Mouse (Mus musculus): ENCODE results near the gene Dyrk3. TPM values are rescaled to one million over a fixed set of nuclear protein-coding genes. Genes with fewer than 3 reads are reported as not detected.
"Not testable (repeated sequence)": the region's sequence is repeated elsewhere in the genome, so short reads cannot be mapped to it uniquely, and the experiment has no call there.

Gene Dyrk3
- polyA plus RNA-seq, 1 experiment: 4.6 TPM

DNA sequence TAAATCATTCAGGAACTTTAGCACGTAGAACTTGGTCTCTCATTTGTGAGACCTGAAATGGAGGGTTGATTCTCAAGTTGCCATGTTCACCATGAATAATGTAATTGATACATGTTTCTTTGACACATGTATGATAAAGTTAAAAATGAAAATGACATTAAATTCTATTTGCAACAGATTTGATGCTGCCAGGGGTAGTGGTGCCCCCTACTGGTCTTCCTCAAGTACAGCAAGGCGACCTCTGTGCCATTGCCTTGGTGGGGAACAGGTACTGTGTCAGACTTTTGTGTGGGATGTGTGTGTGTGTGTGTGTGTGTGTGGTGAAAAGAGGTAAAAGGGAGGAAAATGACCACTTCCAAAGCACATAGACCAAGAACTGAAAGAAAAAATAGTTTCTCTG, 17.3 kb upstream of the Dyrk3 start:
- Histone ChIP-seq H3K36me3 (ENCODE audit: control insufficient read depth, insufficient read depth, low read length) (peaks cover 6% of the 10 kb centered on the region), H3K4me3 (ENCODE audit: extremely low read depth, insufficient read depth, insufficient read length) (no peak overlapping the region), H3K27me3 (ENCODE audit: control insufficient read depth, insufficient read depth, low read length) (no peaks in the 10 kb centered on the region), H3K27ac (ENCODE audit: insufficient read depth, low read length) (no peak overlapping the region), H3K4me1 (ENCODE audit: control insufficient read depth, insufficient read depth, insufficient read length) (peaks cover 5% of the 10 kb centered on the region; the same call in 1 of the 2 replicates)
- TF ChIP-seq POLR2A (IDR thresholded peaks at IDR 0.05; ENCODE audit: low read depth, low read length): no peak
- TF ChIP-seq CTCF (IDR thresholded peaks at IDR 0.05; ENCODE audit: extremely low read depth, insufficient read depth, insufficient read length, insufficient replicate concordance): peak; percentile 71; the same call in 1 of the 2 replicates
- WGBS: 51% methylated on average over 2 of the region's 2 CpGs
- DNase-seq (ENCODE audit: low read depth in 1 of 2, low spot score in 2 of 2): peak in 1 of 2 experiments; percentile 52

DNA sequence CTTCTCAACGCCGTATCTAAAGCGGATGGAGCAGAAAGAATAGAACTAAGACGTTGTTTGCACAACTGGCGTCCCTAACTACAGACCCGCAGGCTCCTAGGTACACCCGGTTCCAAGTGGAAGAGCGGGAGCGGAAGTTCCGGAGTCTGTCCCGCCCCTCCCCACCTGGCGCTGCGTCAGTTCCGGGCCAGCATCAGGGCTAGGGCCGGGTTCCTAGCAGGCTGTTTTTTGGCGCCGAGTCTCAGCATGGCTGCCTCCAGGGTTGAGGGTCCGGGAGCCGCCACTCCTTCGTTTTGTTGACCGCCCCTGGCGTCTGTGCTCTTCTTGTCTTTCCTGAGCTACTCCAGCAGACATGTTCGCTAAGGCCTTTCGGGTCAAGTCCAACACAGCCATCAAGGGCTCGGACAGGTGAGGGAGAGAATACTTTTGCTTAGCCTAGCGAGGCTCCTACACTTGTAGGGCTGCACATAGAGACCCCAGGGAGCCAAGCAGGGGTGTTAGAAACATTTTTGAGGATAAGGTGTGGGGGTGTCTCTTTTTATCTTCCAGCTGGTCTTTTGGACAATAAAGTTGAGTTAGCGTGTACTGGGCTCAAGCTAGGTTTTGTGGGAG, 15.0 kb upstream of the Dyrk3 start, which contains the start of gene Eif2d:
Gene Eif2d, plus strand, starts transcription at position 164 of the 612 bp plus-strand sequence.
- Histone ChIP-seq H3K4me3 (ENCODE audit: extremely low read depth, insufficient read depth, insufficient read length) (peak within 1 kb of the TSS; percentile 91), H3K36me3 (ENCODE audit: control insufficient read depth, insufficient read depth, low read length) (no peaks in the 10 kb centered on the region; the same call in 1 of the 2 replicates), H3K27ac (ENCODE audit: insufficient read depth, low read length) (peak within 1 kb of the TSS; percentile 66), H3K27me3 (ENCODE audit: control insufficient read depth, insufficient read depth, low read length) (no peaks in the 10 kb centered on the region), H3K4me1 (ENCODE audit: control insufficient read depth, insufficient read depth, insufficient read length) (peaks cover 5% of the 10 kb centered on the region; the same call in 1 of the 2 replicates)
- under 1% methylated on average over 27 of the region's 27 CpGs for WGBS
- TF ChIP-seq POLR2A (IDR thresholded peaks at IDR 0.05; ENCODE audit: low read depth, low read length): peak; percentile 68; the same call in 1 of the 2 replicates
- TF ChIP-seq CTCF (IDR thresholded peaks at IDR 0.05; ENCODE audit: extremely low read depth, insufficient read depth, insufficient read length, insufficient replicate concordance): no peak
- peak; percentile 64 to 82 for DNase-seq (ENCODE audit: low read depth in 1 of 2, low spot score in 2 of 2)

DNA sequence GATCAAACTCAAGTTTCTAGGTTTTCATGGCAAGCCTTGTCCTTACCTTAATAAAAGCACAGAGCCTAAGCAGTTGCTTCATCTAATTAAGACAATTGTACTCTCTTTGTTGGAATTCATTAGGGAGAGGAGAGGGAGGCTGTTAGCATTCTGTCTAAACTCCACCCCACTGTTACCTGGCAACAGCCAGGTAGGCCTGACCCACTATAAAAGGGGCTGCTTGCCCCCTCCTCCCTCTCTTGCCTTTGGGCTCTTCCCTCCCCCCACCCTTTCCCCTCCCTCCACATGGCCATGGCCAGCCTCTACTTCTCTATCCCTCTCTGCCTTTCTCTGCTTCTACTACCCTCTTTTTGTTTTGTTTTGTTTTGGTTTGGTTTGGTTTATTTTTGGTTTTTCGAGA, 11.4 kb upstream of the Dyrk3 start:
- no peak for TF ChIP-seq CTCF (IDR thresholded peaks at IDR 0.05; ENCODE audit: extremely low read depth, insufficient read depth, insufficient read length, insufficient replicate concordance)
- WGBS: 73% methylated on average over 1 of the region's 1 CpGs
- Histone ChIP-seq H3K36me3 (ENCODE audit: control insufficient read depth, insufficient read depth, low read length) (no peaks in the 10 kb centered on the region), H3K27ac (ENCODE audit: insufficient read depth, low read length) (no peak overlapping the region), H3K4me1 (ENCODE audit: control insufficient read depth, insufficient read depth, insufficient read length) (peaks cover 5% of the 10 kb centered on the region; the same call in 1 of the 2 replicates), H3K4me3 (ENCODE audit: extremely low read depth, insufficient read depth, insufficient read length) (no peak overlapping the region), H3K27me3 (ENCODE audit: control insufficient read depth, insufficient read depth, low read length) (no peaks in the 10 kb centered on the region)
- no peak for DNase-seq (ENCODE audit: low read depth in 1 of 2, low spot score in 2 of 2)

DNA sequence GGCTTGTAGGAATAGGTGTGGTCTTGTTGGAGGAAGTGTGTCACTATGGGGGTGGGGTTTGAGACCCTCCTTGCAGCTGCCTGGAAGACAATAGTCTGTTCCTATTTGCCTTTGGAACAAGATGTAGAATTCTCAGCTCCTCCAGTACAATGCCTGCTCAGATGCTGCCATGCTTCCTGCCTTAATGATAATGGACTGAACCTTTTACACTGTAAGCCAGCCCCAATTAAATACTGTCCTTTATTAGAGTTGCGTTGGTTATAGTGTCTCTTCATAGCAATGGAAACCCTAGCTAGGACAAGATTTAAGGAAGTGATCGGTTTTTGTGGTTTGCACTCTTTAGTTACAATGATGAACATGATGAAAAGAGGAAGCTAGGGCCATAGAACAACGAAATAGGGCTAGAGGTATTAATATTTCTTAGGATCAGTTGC, 8.1 kb upstream of the Dyrk3 start:
- H3K4me3 ChIP-seq (ENCODE audit: extremely low read depth, insufficient read depth, insufficient read length): no peak overlapping the region; the same call in 1 of the 2 replicates
- TF ChIP-seq POLR2A (IDR thresholded peaks at IDR 0.05; ENCODE audit: low read depth, low read length): no peak
- TF ChIP-seq CTCF (IDR thresholded peaks at IDR 0.05; ENCODE audit: extremely low read depth, insufficient read depth, insufficient read length, insufficient replicate concordance): no peak
- no peaks in the 10 kb centered on the region for H3K36me3 ChIP-seq (ENCODE audit: control insufficient read depth, insufficient read depth, low read length)
- H3K27ac ChIP-seq (ENCODE audit: insufficient read depth, low read length): peak overlapping the region; percentile 20; the same call in 1 of the 2 replicates
- DNase-seq (ENCODE audit: low read depth in 1 of 2, low spot score in 2 of 2): peak in 1 of 2 experiments; percentile 74
- peaks cover 7% of the 10 kb centered on the region; the same call in 1 of the 2 replicates for H3K4me1 ChIP-seq (ENCODE audit: control insufficient read depth, insufficient read depth, insufficient read length)
- 15% methylated on average over 3 of the region's 3 CpGs for WGBS
- H3K27me3 ChIP-seq (ENCODE audit: control insufficient read depth, insufficient read depth, low read length): no peaks in the 10 kb centered on the region

DNA sequence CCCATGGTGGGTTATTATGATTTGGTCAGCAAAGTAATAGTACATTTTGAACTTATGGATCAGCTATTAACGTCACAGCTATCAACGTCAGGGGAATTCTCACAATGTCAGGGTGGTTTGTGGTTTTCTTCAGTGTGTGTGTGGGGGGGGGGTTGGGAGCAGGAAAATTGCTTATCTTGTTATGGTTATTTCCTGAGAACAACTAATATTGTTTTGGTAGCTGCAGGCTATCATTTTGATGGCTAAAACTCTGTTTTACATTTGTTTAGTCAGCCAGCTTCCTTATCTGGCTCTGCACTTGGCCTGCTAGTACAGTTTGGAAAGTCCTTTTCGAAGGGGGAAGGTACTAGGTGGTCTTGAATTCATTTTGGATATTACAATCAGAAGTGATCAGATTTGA, 7.1 kb upstream of the Dyrk3 start:
- WGBS: 59% methylated on average over 3 of the region's 3 CpGs
- H3K36me3 ChIP-seq (ENCODE audit: control insufficient read depth, insufficient read depth, low read length); H3K27me3 ChIP-seq (ENCODE audit: control insufficient read depth, insufficient read depth, low read length); DNase-seq (ENCODE audit: low read depth in 1 of 2, low spot score in 2 of 2); H3K4me3 ChIP-seq (ENCODE audit: extremely low read depth, insufficient read depth, insufficient read length); H3K27ac ChIP-seq (ENCODE audit: insufficient read depth, low read length); H3K4me1 ChIP-seq (ENCODE audit: control insufficient read depth, insufficient read depth, insufficient read length): not testable (repeated sequence)

DNA sequence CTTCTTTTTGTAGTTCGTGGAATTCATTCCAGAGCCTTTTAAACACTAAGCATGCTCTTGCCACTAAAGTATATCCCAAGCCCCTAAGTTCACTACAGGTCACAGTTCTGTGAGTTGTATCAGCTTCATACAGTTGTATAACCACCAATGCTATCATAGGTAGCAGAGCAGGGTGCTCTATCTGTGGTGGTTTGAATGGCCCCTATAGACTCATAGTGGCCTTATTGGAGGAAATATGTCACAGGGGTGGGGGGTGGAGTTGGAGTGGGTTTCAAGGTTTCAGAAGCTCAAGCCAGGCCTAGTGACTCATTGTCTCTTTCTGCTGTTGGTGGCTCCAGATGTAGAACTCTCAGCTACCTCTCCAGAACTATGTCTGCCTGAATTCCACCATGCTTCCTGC, 4.3 kb upstream of the Dyrk3 start:
- H3K27me3 ChIP-seq (ENCODE audit: control insufficient read depth, insufficient read depth, low read length): no peaks in the 10 kb centered on the region
- no peak overlapping the region for H3K4me3 ChIP-seq (ENCODE audit: extremely low read depth, insufficient read depth, insufficient read length)
- DNase-seq (ENCODE audit: low read depth in 1 of 2, low spot score in 2 of 2): no peak
- TF ChIP-seq POLR2A (IDR thresholded peaks at IDR 0.05; ENCODE audit: low read depth, low read length) (no peak), CTCF (IDR thresholded peaks at IDR 0.05; ENCODE audit: extremely low read depth, insufficient read depth, insufficient read length, insufficient replicate concordance) (no peak)
- no peaks in the 10 kb centered on the region for H3K36me3 ChIP-seq (ENCODE audit: control insufficient read depth, insufficient read depth, low read length)
- no peak overlapping the region for H3K27ac ChIP-seq (ENCODE audit: insufficient read depth, low read length)
- WGBS: 72% methylated on average over 1 of the region's 1 CpGs
- peaks cover 8% of the 10 kb centered on the region for H3K4me1 ChIP-seq (ENCODE audit: control insufficient read depth, insufficient read depth, insufficient read length)

DNA sequence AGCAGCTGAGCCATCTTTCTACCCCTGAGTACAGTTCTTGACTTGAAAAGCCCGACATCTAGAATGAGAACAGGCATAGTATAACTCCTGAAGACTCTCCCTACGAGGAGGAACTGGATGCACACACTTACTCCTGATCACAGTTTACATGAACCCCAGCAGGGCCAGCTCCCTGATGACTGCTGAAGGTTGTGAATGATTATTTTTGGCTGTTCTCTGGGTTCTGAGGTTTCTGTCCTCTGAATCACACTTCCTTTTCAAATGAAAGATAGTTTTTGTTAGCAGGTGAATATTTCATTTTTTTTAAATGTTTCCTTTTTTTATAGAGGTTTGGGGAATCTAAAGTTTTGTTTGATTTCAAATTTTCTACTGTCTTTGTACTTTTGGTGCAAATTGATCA, 3.3 kb upstream of the Dyrk3 start:
- Histone ChIP-seq H3K27me3 (ENCODE audit: control insufficient read depth, insufficient read depth, low read length) (no peaks in the 10 kb centered on the region), H3K4me1 (ENCODE audit: control insufficient read depth, insufficient read depth, insufficient read length) (peaks cover 8% of the 10 kb centered on the region), H3K4me3 (ENCODE audit: extremely low read depth, insufficient read depth, insufficient read length) (no peak overlapping the region), H3K36me3 (ENCODE audit: control insufficient read depth, insufficient read depth, low read length) (no peaks in the 10 kb centered on the region), H3K27ac (ENCODE audit: insufficient read depth, low read length) (no peak overlapping the region)
- 18% methylated on average over 2 of the region's 2 CpGs for WGBS
- TF ChIP-seq CTCF (IDR thresholded peaks at IDR 0.05; ENCODE audit: extremely low read depth, insufficient read depth, insufficient read length, insufficient replicate concordance): no peak
- no peak for TF ChIP-seq POLR2A (IDR thresholded peaks at IDR 0.05; ENCODE audit: low read depth, low read length)
- DNase-seq (ENCODE audit: low read depth in 1 of 2, low spot score in 2 of 2): no peak

Measured in spleen, adult 2 months (tissue).